Mouse (Mus musculus): ENCODE results near the gene Ckb.

GRCm38 (mm10) chr12:111670976-111671375 is 1.2 kb downstream of the Ckb start:
- TF ChIP-seq TAL1 (IDR thresholded peaks at IDR 0.05; ENCODE audit: low read length) (no peak), GATA1 (IDR thresholded peaks at IDR 0.05; ENCODE audit: low read length) (no peak)

Data from erythroblast, embryonic 14.5 days (primary cell).